Mouse (Mus musculus) CD4-positive helper T cell, adult 2 months (primary cell): ENCODE results near the gene Arap2.
"Not testable (repeated sequence)": the region's sequence is repeated elsewhere in the genome, so short reads cannot be mapped to it uniquely, and the experiment has no call there.

Source experiments
- DNase-seq: peaks from one replicate; pipeline ENCODE4 v3.0.0-alpha.2; 2012; ENCODE audit warnings: low read depth, missing footprints, low spot score

The Arap2 gene

GRCm38 (mm10) chr5:62743220-62743922 lies 22.6 kb downstream of the Arap2 start:
- no peak for DNase-seq

- no peak for DNase-seq
These were observed 26.2 kb downstream of the Arap2 start for GRCm38 (mm10) chr5:62739451-62740415.

GRCm38 (mm10) chr5:62730573-62730972 lies 35.4 kb downstream of the Arap2 start:
- DNase-seq, result not testable (repeated sequence)

- DNase-seq, result no peak
These were observed 40.4 kb downstream of the Arap2 start for GRCm38 (mm10) chr5:62725551-62725950.

- peak; percentile 24 for DNase-seq
These were observed 42.5 kb downstream of the Arap2 start for GRCm38 (mm10) chr5:62723261-62724105.

GRCm38 (mm10) chr5:62716468-62716867 lies 49.5 kb downstream of the Arap2 start:
- DNase-seq, result no peak

- DNase-seq, result no peak
These were observed 50.0 kb downstream of the Arap2 start for GRCm38 (mm10) chr5:62715977-62716376.

GRCm38 (mm10) chr5:62715436-62715835 lies 50.5 kb downstream of the Arap2 start:
- DNase-seq, result peak; percentile 47

GRCm38 (mm10) chr5:62710955-62711354 lies 55.0 kb downstream of the Arap2 start:
- peak; percentile 52 for DNase-seq

- no peak for DNase-seq
These were observed 59.1 kb downstream of the Arap2 start for GRCm38 (mm10) chr5:62706900-62707299.

- no peak for DNase-seq
These were observed 76.0 kb downstream of the Arap2 start for GRCm38 (mm10) chr5:62689965-62690364.

GRCm38 (mm10) chr5:62683751-62684150 lies 82.2 kb downstream of the Arap2 start:
- no peak for DNase-seq

GRCm38 (mm10) chr5:62683207-62683606 lies 82.8 kb downstream of the Arap2 start:
- no peak for DNase-seq

- no peak for DNase-seq
These were observed 88.6 kb downstream of the Arap2 start for GRCm38 (mm10) chr5:62677390-62677789.

GRCm38 (mm10) chr5:62672736-62673436 lies 93.1 kb downstream of the Arap2 start:
- DNase-seq, result no peak

- no peak for DNase-seq
These were observed 100.6 kb downstream of the Arap2 start for GRCm38 (mm10) chr5:62665329-62665728.

- DNase-seq, result no peak
These were observed 101.1 kb downstream of the Arap2 start for GRCm38 (mm10) chr5:62664847-62665246.

GRCm38 (mm10) chr5:62663206-62663605 lies 102.8 kb downstream of the Arap2 start:
- no peak for DNase-seq

GRCm38 (mm10) chr5:62653924-62654323 lies 112.0 kb downstream of the Arap2 start:
- no peak for DNase-seq

- DNase-seq, result no peak
These were observed 123.6 kb downstream of the Arap2 start for GRCm38 (mm10) chr5:62642330-62642729.

- no peak for DNase-seq
These were observed 125.5 kb downstream of the Arap2 start for GRCm38 (mm10) chr5:62640501-62640900.
